Mouse (Mus musculus): ENCODE results near the gene Dnmbp. TPM values are rescaled to one million over a fixed set of nuclear protein-coding genes. Genes with fewer than 3 reads are reported as not detected.

The Dnmbp gene
- polyA plus RNA-seq, 1 experiment = 13.9 TPM

GRCm38 (mm10) chr19:43880420-43880819, 59.6 kb downstream of the Dnmbp start:
- DNase-seq = no peak
- 53% methylated on average over 3 of the region's 3 CpGs for WGBS
- no peak overlapping the region for H3K27ac ChIP-seq (ENCODE audit: insufficient read depth, low read depth, low read length)
- TF ChIP-seq CTCF (conservative IDR thresholded peaks at IDR 0.05; ENCODE audit: insufficient read depth, insufficient read length, low read depth, low read length) (no peak), POLR2A (IDR thresholded peaks at IDR 0.05; ENCODE audit: low read depth, low read length) (no peak)
- H3K27me3 ChIP-seq (replicated peaks; ENCODE audit: control insufficient read depth, insufficient read depth, low read length) = no peaks in the 10 kb centered on the region; the same call in 1 of the 2 replicates
- no peaks in the 10 kb centered on the region for H3K36me3 ChIP-seq (ENCODE audit: control insufficient read depth, insufficient read depth, low read length)
- peaks cover 9% of the 10 kb centered on the region; the same call in 1 of the 2 replicates for H3K4me1 ChIP-seq (ENCODE audit: control insufficient read depth, insufficient read depth, low read length)
- H3K4me3 ChIP-seq (ENCODE audit: insufficient read depth, low read depth, low read length) = no peak overlapping the region

GRCm38 (mm10) chr19:43879401-43880212, 60.4 kb downstream of the Dnmbp start:
- Histone ChIP-seq H3K4me1 (ENCODE audit: control insufficient read depth, insufficient read depth, low read length) (peaks cover 7% of the 10 kb centered on the region; the same call in 1 of the 2 replicates), H3K27me3 (replicated peaks; ENCODE audit: control insufficient read depth, insufficient read depth, low read length) (no peaks in the 10 kb centered on the region; the same call in 1 of the 2 replicates), H3K27ac (ENCODE audit: insufficient read depth, low read depth, low read length) (peak overlapping the region; percentile 69), H3K4me3 (ENCODE audit: insufficient read depth, low read depth, low read length) (peak overlapping the region; percentile 69), H3K36me3 (ENCODE audit: control insufficient read depth, insufficient read depth, low read length) (no peaks in the 10 kb centered on the region)
- WGBS = 3% methylated on average over 41 of the region's 41 CpGs
- peak; percentile 24; the same call in 1 of the 2 replicates for TF ChIP-seq CTCF (conservative IDR thresholded peaks at IDR 0.05; ENCODE audit: insufficient read depth, insufficient read length, low read depth, low read length)
- no peak for TF ChIP-seq POLR2A (IDR thresholded peaks at IDR 0.05; ENCODE audit: low read depth, low read length)
- peak; percentile 61 for DNase-seq

- no peaks in the 10 kb centered on the region; the same call in 1 of the 2 replicates for H3K27me3 ChIP-seq (replicated peaks; ENCODE audit: control insufficient read depth, insufficient read depth, low read length)
- WGBS = 27% methylated on average over 17 of the region's 17 CpGs
- H3K4me3 ChIP-seq (ENCODE audit: insufficient read depth, low read depth, low read length) = peak overlapping the region; percentile 19; the same call in 1 of the 2 replicates
- DNase-seq = no peak
- H3K27ac ChIP-seq (ENCODE audit: insufficient read depth, low read depth, low read length) = peak overlapping the region; percentile 35; the same call in 1 of the 2 replicates
- peaks cover 5% of the 10 kb centered on the region; the same call in 1 of the 2 replicates for H3K4me1 ChIP-seq (ENCODE audit: control insufficient read depth, insufficient read depth, low read length)
- no peak for TF ChIP-seq POLR2A (IDR thresholded peaks at IDR 0.05; ENCODE audit: low read depth, low read length)
- no peak for TF ChIP-seq CTCF (conservative IDR thresholded peaks at IDR 0.05; ENCODE audit: insufficient read depth, insufficient read length, low read depth, low read length)
- no peaks in the 10 kb centered on the region for H3K36me3 ChIP-seq (ENCODE audit: control insufficient read depth, insufficient read depth, low read length)
Observed at GRCm38 (mm10) chr19:43878111-43879092, 61.6 kb downstream of the Dnmbp start.

- 83% methylated on average over 8 of the region's 8 CpGs for WGBS
- TF ChIP-seq POLR2A (IDR thresholded peaks at IDR 0.05; ENCODE audit: low read depth, low read length) (no peak), CTCF (conservative IDR thresholded peaks at IDR 0.05; ENCODE audit: insufficient read depth, insufficient read length, low read depth, low read length) (no peak)
- no peak overlapping the region for H3K27ac ChIP-seq (ENCODE audit: insufficient read depth, low read depth, low read length)
Observed at GRCm38 (mm10) chr19:43877364-43877763, 62.6 kb downstream of the Dnmbp start.

GRCm38 (mm10) chr19:43875996-43876395, 64.0 kb downstream of the Dnmbp start:
- 60% methylated on average over 2 of the region's 2 CpGs for WGBS
- TF ChIP-seq POLR2A (IDR thresholded peaks at IDR 0.05; ENCODE audit: low read depth, low read length) = no peak
- TF ChIP-seq CTCF (conservative IDR thresholded peaks at IDR 0.05; ENCODE audit: insufficient read depth, insufficient read length, low read depth, low read length) = no peak
- DNase-seq = no peak
- Histone ChIP-seq H3K27me3 (replicated peaks; ENCODE audit: control insufficient read depth, insufficient read depth, low read length) (no peaks in the 10 kb centered on the region), H3K4me1 (ENCODE audit: control insufficient read depth, insufficient read depth, low read length) (peaks cover 3% of the 10 kb centered on the region; the same call in 1 of the 2 replicates), H3K36me3 (ENCODE audit: control insufficient read depth, insufficient read depth, low read length) (no peaks in the 10 kb centered on the region), H3K27ac (ENCODE audit: insufficient read depth, low read depth, low read length) (no peak overlapping the region), H3K4me3 (ENCODE audit: insufficient read depth, low read depth, low read length) (no peak overlapping the region)

More at GRCm38 (mm10) chr19:43877364-43877763, 62.6 kb downstream of the Dnmbp start:
- Histone ChIP-seq H3K36me3 (ENCODE audit: control insufficient read depth, insufficient read depth, low read length) (no peaks in the 10 kb centered on the region), H3K4me3 (ENCODE audit: insufficient read depth, low read depth, low read length) (no peak overlapping the region), H3K4me1 (ENCODE audit: control insufficient read depth, insufficient read depth, low read length) (peaks cover 3% of the 10 kb centered on the region; the same call in 1 of the 2 replicates), H3K27me3 (replicated peaks; ENCODE audit: control insufficient read depth, insufficient read depth, low read length) (no peaks in the 10 kb centered on the region)
- DNase-seq = no peak

- 0 out of 2 replicates have a peak, but pooled peaks cover 3% of the 10 kb centered on the region for H3K4me1 ChIP-seq (ENCODE audit: control insufficient read depth, insufficient read depth, low read length)
- WGBS = 95% methylated on average over 11 of the region's 11 CpGs
- no peak for TF ChIP-seq POLR2A (IDR thresholded peaks at IDR 0.05; ENCODE audit: low read depth, low read length)
- no peak for TF ChIP-seq CTCF (conservative IDR thresholded peaks at IDR 0.05; ENCODE audit: insufficient read depth, insufficient read length, low read depth, low read length)
- no peak overlapping the region for H3K27ac ChIP-seq (ENCODE audit: insufficient read depth, low read depth, low read length)
- no peaks in the 10 kb centered on the region for H3K27me3 ChIP-seq (replicated peaks; ENCODE audit: control insufficient read depth, insufficient read depth, low read length)
- DNase-seq = no peak
- no peak overlapping the region for H3K4me3 ChIP-seq (ENCODE audit: insufficient read depth, low read depth, low read length)
- no peaks in the 10 kb centered on the region for H3K36me3 ChIP-seq (ENCODE audit: control insufficient read depth, insufficient read depth, low read length)
Observed at GRCm38 (mm10) chr19:43874351-43874750, 65.6 kb downstream of the Dnmbp start.
